Mouse (Mus musculus) kidney, adult 2 months (tissue): ENCODE data around the gene Serf2.

Experiments used
- CTCF ChIP-seq: fragments of 200-500 bp; conservative IDR thresholded peaks from 2 replicates; pipeline ENCODE4 v1.5.1; 2011; ENCODE audit warnings: low read depth, mild to moderate bottlenecking, control low read depth, low read length, moderate library complexity, mixed read lengths; ENCODE audit not compliant: insufficient read depth, insufficient read length
- POLR2A ChIP-seq: fragments of 200-500 bp; IDR thresholded peaks from one replicate; pipeline ENCODE4 v1.6.1; 2011; ENCODE audit warnings: low read depth, low read length, control low read depth

DNA sequence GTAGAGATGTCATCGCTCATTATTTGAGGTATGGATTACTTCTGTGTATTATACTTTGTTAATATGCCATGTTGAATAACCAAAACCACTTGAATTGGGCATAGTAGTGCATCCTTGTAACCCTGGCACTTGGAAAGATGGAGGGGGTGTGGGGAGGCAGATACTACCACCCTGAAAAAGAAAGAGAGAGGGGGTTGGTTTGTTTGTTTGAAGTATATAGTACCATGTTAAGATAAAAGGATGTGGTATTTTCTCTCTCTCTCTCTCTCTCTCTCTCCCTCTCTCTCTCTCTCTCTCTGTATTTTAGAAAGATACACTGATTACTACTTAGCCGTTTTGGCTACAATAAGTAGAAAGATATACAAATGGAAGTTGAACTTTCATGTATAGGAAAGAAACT, 23.1 kb upstream of the Serf2 start:
- TF ChIP-seq POLR2A (no peak), CTCF (no peak)
